Mouse (Mus musculus): ENCODE measurements around the gene 2310022A10Rik.
"Not testable (repeated sequence)": the region's sequence is repeated elsewhere in the genome, so short reads cannot be mapped to it uniquely, and the experiment has no call there.

- TF ChIP-seq CTCF (conservative IDR thresholded peaks at IDR 0.05 in 1 of 2, IDR thresholded peaks at IDR 0.05 in 1 of 2; ENCODE audit: low read depth in 2 of 2, low read length in 2 of 2); SIN3A (IDR thresholded peaks at IDR 0.05; ENCODE audit: low read length); TBP (conservative IDR thresholded peaks at IDR 0.05; ENCODE audit: low read depth, low read length); POLR2A (IDR thresholded peaks at IDR 0.05; ENCODE audit: low read depth, low read length); POLR2AphosphoS2 (IDR thresholded peaks at IDR 0.05; ENCODE audit: low read depth, low read length); MAZ (IDR thresholded peaks at IDR 0.05; ENCODE audit: low read depth, low read length); E2F4 (IDR thresholded peaks at IDR 0.05; ENCODE audit: insufficient replicate concordance, low read depth, low read length); RCOR1 (conservative IDR thresholded peaks at IDR 0.05; ENCODE audit: low read depth, low read length); UBTF (IDR thresholded peaks at IDR 0.05; ENCODE audit: low read depth, low read length); EP300 (IDR thresholded peaks at IDR 0.05; ENCODE audit: low read length); USF1 (IDR thresholded peaks at IDR 0.05; ENCODE audit: low read depth, low read length): not testable (repeated sequence)
These were observed 75.8 kb downstream of the 2310022A10Rik start for GRCm38 (mm10) chr7:27628816-27629215.

All from CH12.LX (cell line).